Mouse (Mus musculus) limb, embryonic 10.5 days (tissue): Measurements from ENCODE around the gene Rxfp4. TPM values are rescaled to one million over a fixed set of nuclear protein-coding genes. Genes with fewer than 3 reads are reported as not detected.

Experiments
- DNase-seq: peaks from one replicate; pipeline ENCODE4 v3.0.0-alpha.2; 2017; ENCODE audit warnings: low spot score
- H3K27ac ChIP-seq: fragments of 300-500 bp; sonication (generic); 2 replicates; pipeline ENCODE4 v1.5.1; 2016; ENCODE audit warnings: mild to moderate bottlenecking
- H3K27me3 ChIP-seq: fragments of 300-500 bp; sonication (generic); 2 replicates; pipeline ENCODE4 v1.6.1; 2016; ENCODE audit warnings: low read depth, mild to moderate bottlenecking; ENCODE audit not compliant: poor library complexity, severe bottlenecking
- H3K36me3 ChIP-seq: fragments of 300-500 bp; sonication (generic); 2 replicates; pipeline ENCODE4 v1.6.1; 2016; ENCODE audit warnings: mild to moderate bottlenecking, moderate library complexity
- H3K4me1 ChIP-seq: fragments of 300-500 bp; sonication (generic); 2 replicates; pipeline ENCODE4 v1.6.1; 2016
- H3K4me3 ChIP-seq: fragments of 300-500 bp; sonication (generic); 2 replicates; pipeline ENCODE4 v1.5.1; 2016; ENCODE audit warnings: mild to moderate bottlenecking, moderate library complexity
- H3K9me3 ChIP-seq: fragments of 300-500 bp; sonication (generic); replicated peaks from 2 replicates; pipeline ENCODE4 v1.6.1; 2016; ENCODE audit warnings: mild to moderate bottlenecking
- WGBS: fragments of 180-500 bp; shearing (Covaris S2); methylation state at CpG from one replicate; pipeline ENCODE4 v1.1.7; 2016; 5-methylcytosine and 5-hydroxymethylcytosine counted together
- polyA plus RNA-seq: library from polyadenylated mRNA; unstranded; fragments of >200 nt; fragmentation: Nextera tagmentation; extraction: Ambion mirVana; gene quantifications from 2 replicates; pipeline ENCODE4 v1.2.1, GENCODE M21; 2016

Gene Rxfp4
- polyA plus RNA-seq, 1 experiment from 2014 or later: not detected

- H3K27ac ChIP-seq: peak overlapping the region; percentile 53
- no peaks in the 10 kb centered on the region for H3K9me3 ChIP-seq
- no peaks in the 10 kb centered on the region for H3K36me3 ChIP-seq
- peaks cover 4% of the 10 kb centered on the region; the same call in 1 of the 2 replicates for H3K4me1 ChIP-seq
- DNase-seq: peak; percentile 72
- WGBS: 13% methylated on average over 11 of the region's 11 CpGs
- H3K27me3 ChIP-seq: no peaks in the 10 kb centered on the region
- peak overlapping the region; percentile 44 for H3K4me3 ChIP-seq
Observed at GRCm38 (mm10) chr3:88677399-88677798, 24.5 kb upstream of the Rxfp4 start.

- H3K9me3 ChIP-seq: no peaks in the 10 kb centered on the region
- DNase-seq: peak; percentile 23
- no peak overlapping the region for H3K27ac ChIP-seq
- no peaks in the 10 kb centered on the region for H3K27me3 ChIP-seq
- WGBS: 88% methylated on average over 4 of the region's 4 CpGs
- H3K36me3 ChIP-seq: no peaks in the 10 kb centered on the region
- no peak overlapping the region for H3K4me3 ChIP-seq
- 0 out of 2 replicates have a peak, but pooled peaks cover 7% of the 10 kb centered on the region for H3K4me1 ChIP-seq
Observed at GRCm38 (mm10) chr3:88664095-88664494, 11.2 kb upstream of the Rxfp4 start.

GRCm38 (mm10) chr3:88659798-88660197 is 6.9 kb upstream of the Rxfp4 start:
- no peak overlapping the region for H3K4me3 ChIP-seq
- 50% methylated on average over 6 of the region's 6 CpGs for WGBS
- no peak overlapping the region for H3K27ac ChIP-seq
- no peaks in the 10 kb centered on the region for H3K9me3 ChIP-seq
- H3K4me1 ChIP-seq: 0 out of 2 replicates have a peak, but pooled peaks cover 4% of the 10 kb centered on the region
- DNase-seq: peak; percentile 28
- H3K36me3 ChIP-seq: no peaks in the 10 kb centered on the region
- H3K27me3 ChIP-seq: no peaks in the 10 kb centered on the region

GRCm38 (mm10) chr3:88658441-88659127 is 5.6 kb upstream of the Rxfp4 start:
- Histone ChIP-seq H3K4me3 (no peak overlapping the region), H3K36me3 (no peaks in the 10 kb centered on the region), H3K9me3 (no peaks in the 10 kb centered on the region), H3K27ac (no peak overlapping the region), H3K4me1 (0 out of 2 replicates have a peak, but pooled peaks cover 3% of the 10 kb centered on the region), H3K27me3 (no peaks in the 10 kb centered on the region)
- WGBS: 82% methylated on average over 5 of the region's 5 CpGs
- no peak for DNase-seq

- no peak overlapping the region for H3K4me3 ChIP-seq
- no peak for DNase-seq
- 0 out of 2 replicates have a peak, but pooled peaks cover 9% of the 10 kb centered on the region for H3K4me1 ChIP-seq
- no peaks in the 10 kb centered on the region for H3K9me3 ChIP-seq
- 83% methylated on average over 8 of the region's 8 CpGs for WGBS
- H3K27me3 ChIP-seq: no peaks in the 10 kb centered on the region
- H3K27ac ChIP-seq: no peak overlapping the region
- no peaks in the 10 kb centered on the region for H3K36me3 ChIP-seq
Observed at GRCm38 (mm10) chr3:88655619-88656018, 2.7 kb upstream of the Rxfp4 start.

GRCm38 (mm10) chr3:88654621-88655020 is 1.7 kb upstream of the Rxfp4 start:
- Histone ChIP-seq H3K4me1 (0 out of 2 replicates have a peak, but pooled peaks cover 6% of the 10 kb centered on the region), H3K9me3 (no peaks in the 10 kb centered on the region), H3K4me3 (no peak overlapping the region), H3K27me3 (no peaks in the 10 kb centered on the region), H3K27ac (no peak overlapping the region), H3K36me3 (peaks cover 4% of the 10 kb centered on the region; the same call in 1 of the 2 replicates)
- 92% methylated on average over 4 of the region's 4 CpGs for WGBS
- no peak for DNase-seq

GRCm38 (mm10) chr3:88653516-88654370 is 801 bp upstream of the Rxfp4 start:
- no peaks in the 10 kb centered on the region for H3K9me3 ChIP-seq
- no peak overlapping the region for H3K4me3 ChIP-seq
- 0 out of 2 replicates have a peak, but pooled peaks cover 6% of the 10 kb centered on the region for H3K4me1 ChIP-seq
- H3K27me3 ChIP-seq: no peaks in the 10 kb centered on the region
- H3K27ac ChIP-seq: no peak overlapping the region
- 85% methylated on average over 6 of the region's 6 CpGs for WGBS
- no peak for DNase-seq
- peaks cover 10% of the 10 kb centered on the region for H3K36me3 ChIP-seq

GRCm38 (mm10) chr3:88651669-88652618 is 998 bp downstream of the Rxfp4 start:
- WGBS: 78% methylated on average over 18 of the region's 18 CpGs
- Histone ChIP-seq H3K27me3 (no peaks in the 10 kb centered on the region), H3K36me3 (peaks cover 28% of the 10 kb centered on the region), H3K27ac (no peak overlapping the region), H3K4me3 (no peak overlapping the region), H3K4me1 (0 out of 2 replicates have a peak, but pooled peaks cover 6% of the 10 kb centered on the region), H3K9me3 (no peaks in the 10 kb centered on the region)
- no peak for DNase-seq

GRCm38 (mm10) chr3:88650713-88651504 is 2.0 kb downstream of the Rxfp4 start:
- H3K27ac ChIP-seq: no peak overlapping the region
- WGBS: 89% methylated on average over 13 of the region's 13 CpGs
- H3K4me3 ChIP-seq: no peak overlapping the region
- no peaks in the 10 kb centered on the region for H3K27me3 ChIP-seq
- peaks cover 38% of the 10 kb centered on the region for H3K36me3 ChIP-seq
- H3K4me1 ChIP-seq: 0 out of 2 replicates have a peak, but pooled peaks cover 6% of the 10 kb centered on the region
- H3K9me3 ChIP-seq: no peaks in the 10 kb centered on the region
- no peak for DNase-seq

GRCm38 (mm10) chr3:88649967-88650366 is 3.0 kb downstream of the Rxfp4 start:
- no peak overlapping the region for H3K27ac ChIP-seq
- no peaks in the 10 kb centered on the region for H3K27me3 ChIP-seq
- H3K4me3 ChIP-seq: no peak overlapping the region
- peaks cover 47% of the 10 kb centered on the region for H3K36me3 ChIP-seq
- H3K9me3 ChIP-seq: no peaks in the 10 kb centered on the region
- 0 out of 2 replicates have a peak, but pooled peaks cover 6% of the 10 kb centered on the region for H3K4me1 ChIP-seq
- WGBS: 94% methylated on average over 13 of the region's 13 CpGs
- no peak for DNase-seq

GRCm38 (mm10) chr3:88649186-88649585 is 3.8 kb downstream of the Rxfp4 start:
- DNase-seq: no peak

More at GRCm38 (mm10) chr3:88649186-88649585, 3.8 kb downstream of the Rxfp4 start:
- peaks cover 55% of the 10 kb centered on the region for H3K36me3 ChIP-seq
- H3K9me3 ChIP-seq: no peaks in the 10 kb centered on the region
- H3K4me3 ChIP-seq: no peak overlapping the region
- H3K27me3 ChIP-seq: no peaks in the 10 kb centered on the region
- 87% methylated on average over 10 of the region's 10 CpGs for WGBS
- no peak overlapping the region for H3K27ac ChIP-seq
- 0 out of 2 replicates have a peak, but pooled peaks cover 6% of the 10 kb centered on the region for H3K4me1 ChIP-seq
